Mouse (Mus musculus): ENCODE results near the gene Thsd7b.
"Not testable (repeated sequence)": the region's sequence is repeated elsewhere in the genome, so short reads cannot be mapped to it uniquely, and the experiment has no call there.

The Thsd7b gene

GRCm38 (mm10) chr1:130166187-130166586 is 893.1 kb downstream of the Thsd7b start:
- DNase-seq, result no peak

GRCm38 (mm10) chr1:130167260-130167659 is 894.2 kb downstream of the Thsd7b start:
- peak; percentile 8 for DNase-seq

GRCm38 (mm10) chr1:130169875-130170274 is 896.8 kb downstream of the Thsd7b start:
- no peak for DNase-seq

GRCm38 (mm10) chr1:130170290-130170689 is 897.2 kb downstream of the Thsd7b start:
- DNase-seq, result no peak

GRCm38 (mm10) chr1:130186836-130187235 is 913.7 kb downstream of the Thsd7b start:
- DNase-seq, result not testable (repeated sequence)

GRCm38 (mm10) chr1:130192190-130193028 is 919.3 kb downstream of the Thsd7b start:
- DNase-seq, result peak; percentile 41

GRCm38 (mm10) chr1:130217404-130217803 is 944.3 kb downstream of the Thsd7b start:
- no peak for DNase-seq

- DNase-seq, result no peak
Measured at GRCm38 (mm10) chr1:130222904-130223303, 949.8 kb downstream of the Thsd7b start.

GRCm38 (mm10) chr1:130245563-130245962 is 972.5 kb downstream of the Thsd7b start:
- no peak for DNase-seq

GRCm38 (mm10) chr1:130246264-130246663 is 973.2 kb downstream of the Thsd7b start:
- not testable (repeated sequence) for DNase-seq

- not testable (repeated sequence) for DNase-seq
Measured at GRCm38 (mm10) chr1:130246930-130247329, 973.8 kb downstream of the Thsd7b start.

- no peak for DNase-seq
Measured at GRCm38 (mm10) chr1:130262046-130262445, 988.9 kb downstream of the Thsd7b start.
